Mouse (Mus musculus) liver, embryonic 13.5 days (tissue): ENCODE data around the gene Ccdc97. TPM values are rescaled to one million over a fixed set of nuclear protein-coding genes. Genes with fewer than 3 reads are reported as not detected.

ENCODE experiments used
- ATAC-seq: fragments of 200-750 bp; cut with Nextera tagmentation; 2 replicates; pipeline ENCODE4 v1.8.0; 2017; ENCODE audit warnings: low read depth, mild to moderate bottlenecking, moderate number of reproducible peaks, moderate library complexity
- DNase-seq: peaks from one replicate; pipeline ENCODE4 v3.0.0; 2022
- H3K27ac ChIP-seq: fragments of 300-500 bp; sonication (generic); 2 replicates; pipeline ENCODE4 v1.5.1; 2015; ENCODE audit warnings: moderate library complexity, mild to moderate bottlenecking, inconsistent platforms
- H3K27me3 ChIP-seq: fragments of 300-500 bp; sonication (generic); 2 replicates; pipeline ENCODE4 v1.6.1; 2015; ENCODE audit warnings: mild to moderate bottlenecking, inconsistent platforms
- H3K36me3 ChIP-seq: fragments of 300-500 bp; sonication (generic); 2 replicates; pipeline ENCODE4 v1.6.1; 2015; ENCODE audit warnings: mild to moderate bottlenecking, inconsistent platforms
- H3K4me1 ChIP-seq: fragments of 300-500 bp; sonication (generic); replicated peaks from 2 replicates; pipeline ENCODE4 v1.6.1; 2015; ENCODE audit warnings: inconsistent platforms
- H3K4me2 ChIP-seq: fragments of 300-500 bp; sonication (generic); 2 replicates; pipeline ENCODE4 v1.6.1; 2015; ENCODE audit warnings: inconsistent platforms, mild to moderate bottlenecking, moderate library complexity
- H3K4me3 ChIP-seq: fragments of 300-500 bp; sonication (generic); replicated peaks from 2 replicates; pipeline ENCODE4 v1.5.1; 2015; ENCODE audit warnings: mild to moderate bottlenecking, inconsistent platforms
- H3K9ac ChIP-seq: fragments of 300-500 bp; sonication (generic); 2 replicates; pipeline ENCODE4 v1.6.1; 2015; ENCODE audit warnings: mild to moderate bottlenecking, inconsistent platforms
- H3K9me3 ChIP-seq: fragments of 300-500 bp; sonication (generic); replicated peaks from 2 replicates; pipeline ENCODE4 v1.6.1; 2016; ENCODE audit warnings: inconsistent platforms
- WGBS: fragments of 180-500 bp; shearing (Covaris S2); methylation state at CpG from one replicate; pipeline ENCODE4 v1.1.7; 2015; ENCODE audit not compliant: insufficient replicate concordance; 5-methylcytosine and 5-hydroxymethylcytosine counted together
- polyA plus RNA-seq: library from polyadenylated mRNA; unstranded; fragments of >200 nt; fragmentation: Nextera tagmentation; extraction: Ambion mirVana; gene quantifications from 2 replicates; pipeline ENCODE4 v1.2.1, GENCODE M21; 2015

The Ccdc97 gene
- polyA plus RNA-seq, 1 experiment from 2014 or later = 8.8 TPM

GRCm38 (mm10) chr7:25677013-25677412, 41.9 kb downstream of the Ccdc97 start:
- Histone ChIP-seq H3K9me3 (no peaks in the 10 kb centered on the region), H3K27me3 (peaks cover 41% of the 10 kb centered on the region), H3K9ac (no peak overlapping the region), H3K4me1 (peaks cover 38% of the 10 kb centered on the region), H3K4me2 (no peak overlapping the region), H3K27ac (no peak overlapping the region), H3K4me3 (no peak overlapping the region), H3K36me3 (no peaks in the 10 kb centered on the region)
- WGBS = 80% methylated on average over 7 of the region's 7 CpGs
- DNase-seq (no peak), ATAC-seq (no peak)

DNA sequence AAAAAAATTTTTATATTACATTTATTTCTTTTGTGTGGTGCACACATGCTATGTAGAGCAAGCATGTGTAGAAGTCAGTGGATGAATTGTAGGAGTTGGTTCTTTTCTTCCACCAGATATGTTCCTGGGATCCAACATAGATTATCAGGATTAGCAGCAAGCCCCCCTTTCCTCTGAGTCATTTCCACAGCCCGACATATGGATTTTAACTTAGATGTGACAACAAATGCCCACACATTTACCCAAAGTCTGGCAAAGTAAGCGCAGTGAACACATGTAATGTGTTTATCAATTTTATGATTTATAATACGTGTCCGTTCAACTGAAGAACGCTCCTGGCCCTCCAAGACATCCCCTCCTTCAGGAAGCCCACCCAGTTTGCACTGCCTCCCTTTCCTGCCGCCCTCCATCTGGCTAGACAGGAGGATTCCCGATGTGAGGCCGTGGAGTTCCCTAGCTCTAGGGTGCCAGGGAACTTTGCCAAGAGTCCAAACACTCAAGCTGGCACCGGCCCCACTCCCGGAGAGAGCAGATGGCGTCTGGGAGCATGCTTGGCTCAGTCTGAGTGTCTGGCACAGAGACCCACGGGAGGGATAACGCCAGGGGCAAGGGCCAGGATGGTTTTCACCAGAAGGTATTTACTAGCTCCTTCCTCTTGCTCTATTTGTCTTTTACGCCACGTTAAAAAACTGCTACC, 42.7 kb downstream of the Ccdc97 start:
- no peak for ATAC-seq
- peaks cover 41% of the 10 kb centered on the region for H3K27me3 ChIP-seq
- no peak overlapping the region for H3K4me3 ChIP-seq
- 77% methylated on average over 15 of the region's 15 CpGs for WGBS
- DNase-seq = no peak
- no peak overlapping the region for H3K4me2 ChIP-seq
- H3K4me1 ChIP-seq = peaks cover 30% of the 10 kb centered on the region
- no peak overlapping the region for H3K27ac ChIP-seq
- no peaks in the 10 kb centered on the region for H3K9me3 ChIP-seq
- no peaks in the 10 kb centered on the region for H3K36me3 ChIP-seq
- H3K9ac ChIP-seq = no peak overlapping the region

DNA sequence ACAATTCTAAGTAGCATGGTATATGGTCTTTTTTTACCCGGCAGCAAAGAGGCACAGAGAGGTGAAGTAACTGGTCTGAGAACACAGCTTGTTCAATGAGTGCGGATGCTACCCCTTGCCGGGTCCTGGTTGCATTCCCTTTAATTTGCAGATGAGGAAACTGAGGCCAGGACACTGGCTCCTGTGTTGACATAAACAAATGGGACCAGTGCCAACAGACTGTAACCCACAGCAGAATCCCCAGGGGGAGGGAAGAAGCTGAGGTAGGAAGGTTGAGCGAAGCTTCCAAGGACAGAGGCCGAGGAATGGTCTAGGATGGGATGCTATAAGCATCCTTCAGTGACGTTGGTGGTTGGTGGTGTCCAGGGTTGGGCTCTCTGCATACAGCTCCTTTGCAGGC, 43.5 kb downstream of the Ccdc97 start:
- H3K27me3 ChIP-seq = peaks cover 41% of the 10 kb centered on the region
- no peak overlapping the region for H3K4me3 ChIP-seq
- peak overlapping the region; percentile 68 for H3K4me2 ChIP-seq
- DNase-seq (no peak), ATAC-seq (no peak)
- WGBS = 50% methylated on average over 6 of the region's 6 CpGs
- no peak overlapping the region for H3K9ac ChIP-seq
- no peaks in the 10 kb centered on the region for H3K9me3 ChIP-seq
- no peaks in the 10 kb centered on the region for H3K36me3 ChIP-seq
- H3K4me1 ChIP-seq = peaks cover 27% of the 10 kb centered on the region
- H3K27ac ChIP-seq = no peak overlapping the region

GRCm38 (mm10) chr7:25674719-25675300, 44.1 kb downstream of the Ccdc97 start, which contains the start of gene Tmem91:
Tmem91 (minus strand) TSS chr7:25675166.
- Histone ChIP-seq H3K9ac (peak within 1 kb of the TSS; percentile 45), H3K36me3 (no peaks in the 10 kb centered on the region)
- no peak for ATAC-seq

DNA sequence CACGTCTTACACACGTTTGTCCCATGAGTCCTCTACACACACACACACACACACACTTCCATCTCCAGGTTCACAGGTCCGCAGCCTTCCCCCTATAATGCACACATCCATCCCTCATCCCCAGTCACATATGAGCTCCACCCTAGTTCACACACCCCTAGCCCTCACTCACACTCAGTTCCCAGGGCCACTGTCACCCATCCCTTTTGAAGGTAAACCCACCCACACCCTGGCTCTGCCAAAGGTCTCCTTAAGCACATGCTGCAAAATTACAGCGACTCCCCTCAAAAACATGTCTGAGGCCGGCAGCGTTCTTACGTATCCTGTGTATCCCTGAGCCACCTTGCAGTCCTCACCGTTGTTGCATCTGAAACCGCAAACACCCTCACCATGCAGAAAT, 44.6 kb downstream of the Ccdc97 start:
- WGBS = 20% methylated on average over 9 of the region's 9 CpGs
- H3K4me2 ChIP-seq = peak overlapping the region; percentile 68
- DNase-seq (no peak), ATAC-seq (no peak)
- peaks cover 41% of the 10 kb centered on the region for H3K27me3 ChIP-seq
- peak overlapping the region; percentile 45; the same call in 1 of the 2 replicates for H3K9ac ChIP-seq
- H3K36me3 ChIP-seq = no peaks in the 10 kb centered on the region
- H3K9me3 ChIP-seq = no peaks in the 10 kb centered on the region
- no peak overlapping the region for H3K27ac ChIP-seq
- H3K4me3 ChIP-seq = peak overlapping the region; percentile 48
- H3K4me1 ChIP-seq = peaks cover 17% of the 10 kb centered on the region

More at GRCm38 (mm10) chr7:25674719-25675300, 44.1 kb downstream of the Ccdc97 start, which contains the start of gene Tmem91:
- H3K4me2 ChIP-seq = peak within 1 kb of the TSS; percentile 68
- no peaks in the 10 kb centered on the region for H3K9me3 ChIP-seq
- no peak for DNase-seq
- H3K4me1 ChIP-seq = peaks cover 22% of the 10 kb centered on the region
- peak within 1 kb of the TSS; percentile 48 for H3K4me3 ChIP-seq
- H3K27me3 ChIP-seq = peaks cover 41% of the 10 kb centered on the region
- H3K27ac ChIP-seq = no peak within 1 kb of the TSS
- 2% methylated on average over 29 of the region's 29 CpGs for WGBS

GRCm38 (mm10) chr7:25672442-25672841, 46.4 kb downstream of the Ccdc97 start:
- H3K36me3 ChIP-seq = peaks cover 15% of the 10 kb centered on the region
- no peak overlapping the region for H3K4me2 ChIP-seq
- no peak overlapping the region for H3K9ac ChIP-seq
- peaks cover 12% of the 10 kb centered on the region for H3K4me1 ChIP-seq
- WGBS = 47% methylated on average over 4 of the region's 4 CpGs
- ATAC-seq = no peak
- H3K27me3 ChIP-seq = peaks cover 41% of the 10 kb centered on the region
- H3K9me3 ChIP-seq = no peaks in the 10 kb centered on the region
- H3K4me3 ChIP-seq = no peak overlapping the region
- H3K27ac ChIP-seq = no peak overlapping the region
- DNase-seq = no peak

DNA sequence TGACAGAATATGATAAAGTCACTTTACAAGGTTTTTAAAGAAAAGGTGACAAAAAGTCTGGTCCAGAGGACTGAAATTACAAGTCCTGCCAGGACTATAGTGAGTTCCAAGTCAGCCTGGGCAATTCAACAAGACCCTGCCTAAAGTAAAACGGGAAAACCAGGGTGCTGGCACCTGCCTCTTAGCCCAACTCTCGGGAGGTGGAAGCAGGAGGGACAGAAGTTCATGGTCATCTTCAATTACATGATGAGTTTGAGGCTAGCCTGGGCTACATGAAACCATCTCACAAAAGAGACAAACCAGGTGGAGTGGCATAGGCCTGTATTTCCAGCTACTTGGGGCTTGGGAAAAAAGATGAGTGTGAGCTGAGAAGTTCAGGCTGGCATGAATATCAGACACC, 47.2 kb downstream of the Ccdc97 start:
- 60% methylated on average over 2 of the region's 2 CpGs for WGBS
- ATAC-seq (no peak), DNase-seq (no peak)
- Histone ChIP-seq H3K36me3 (peaks cover 23% of the 10 kb centered on the region), H3K4me2 (no peak overlapping the region), H3K27ac (no peak overlapping the region), H3K9me3 (no peaks in the 10 kb centered on the region), H3K9ac (no peak overlapping the region), H3K4me3 (no peak overlapping the region), H3K4me1 (peaks cover 12% of the 10 kb centered on the region), H3K27me3 (peaks cover 37% of the 10 kb centered on the region)

- Histone ChIP-seq H3K9ac (no peak overlapping the region), H3K4me2 (no peak overlapping the region), H3K9me3 (no peaks in the 10 kb centered on the region), H3K27ac (no peak overlapping the region), H3K4me3 (no peak overlapping the region), H3K4me1 (peaks cover 9% of the 10 kb centered on the region), H3K27me3 (peaks cover 22% of the 10 kb centered on the region), H3K36me3 (peaks cover 39% of the 10 kb centered on the region)
- no peak for DNase-seq
- ATAC-seq = no peak
- WGBS = 69% methylated on average over 4 of the region's 4 CpGs
Observed at GRCm38 (mm10) chr7:25670096-25670495, 48.8 kb downstream of the Ccdc97 start.

- H3K36me3 ChIP-seq = peaks cover 43% of the 10 kb centered on the region
- peaks cover 4% of the 10 kb centered on the region for H3K4me1 ChIP-seq
- ATAC-seq = no peak
- H3K9me3 ChIP-seq = no peaks in the 10 kb centered on the region
- H3K27ac ChIP-seq = no peak overlapping the region
- no peak overlapping the region for H3K4me2 ChIP-seq
- H3K27me3 ChIP-seq = peaks cover 18% of the 10 kb centered on the region
- 81% methylated on average over 9 of the region's 9 CpGs for WGBS
- H3K4me3 ChIP-seq = no peak overlapping the region
- no peak overlapping the region for H3K9ac ChIP-seq
- DNase-seq = no peak
Observed at GRCm38 (mm10) chr7:25669631-25670030, 49.3 kb downstream of the Ccdc97 start.

GRCm38 (mm10) chr7:25669158-25669557, 49.7 kb downstream of the Ccdc97 start:
- Histone ChIP-seq H3K27ac (no peak overlapping the region), H3K4me1 (no peaks in the 10 kb centered on the region), H3K9ac (no peak overlapping the region), H3K4me3 (no peak overlapping the region), H3K9me3 (no peaks in the 10 kb centered on the region), H3K27me3 (peaks cover 13% of the 10 kb centered on the region), H3K36me3 (peaks cover 48% of the 10 kb centered on the region), H3K4me2 (no peak overlapping the region)
- WGBS = 80% methylated on average over 10 of the region's 10 CpGs
- ATAC-seq (no peak), DNase-seq (no peak)

- Histone ChIP-seq H3K4me3 (no peak overlapping the region), H3K27me3 (no peaks in the 10 kb centered on the region), H3K9ac (no peak overlapping the region), H3K36me3 (peaks cover 74% of the 10 kb centered on the region), H3K9me3 (no peaks in the 10 kb centered on the region), H3K4me1 (no peaks in the 10 kb centered on the region; the same call in 1 of the 2 replicates), H3K27ac (no peak overlapping the region), H3K4me2 (no peak overlapping the region)
- no peak for DNase-seq
- 89% methylated on average over 8 of the region's 8 CpGs for WGBS
- no peak for ATAC-seq
Observed at GRCm38 (mm10) chr7:25666381-25666780, 52.5 kb downstream of the Ccdc97 start.
